ENCODE assay signal across 21 mouse cellular contexts in genomic region chr11:7796373-7796772, GRCm38 (mm10).
DNase-seq lines count a peak whose midpoint lies in the region; ATAC-seq and TF ChIP-seq lines count a peak whose summit lies in the region.
"Had no signal": no experiment of that assay in that cellular context is flagged by ENCODE, and none has a peak within 500 bp of the region (broad histone marks: within the 10 kb centered on the region; RNA-seq: fewer than 3 reads in every experiment).

No protein-coding gene starts in this region.

- no peak for DNase-seq in frontal cortex, postnatal 25 days (ENCODE audit: low spot score in 2 of 2)
- DNase-seq in R1 (ENCODE audit: low read depth, low spot score), result peak; percentile 23
- peak; percentile 13 for DNase-seq in brain, embryonic 14.5 days (ENCODE audit: low read depth)
- peak; percentile 6 for DNase-seq in mesoderm, embryonic 11.5 days (ENCODE audit: low read depth, low spot score)
- no peak for DNase-seq in cerebellum, postnatal 36 days
- DNase-seq in cerebellum, postnatal 4 days (ENCODE audit: low spot score in 2 of 2), result no peak
- DNase-seq: adrenal gland, adult 2 months; adrenal gland, postnatal 14 days; cerebellum, adult 11 months; cerebellum, adult 2 months; cerebellum, postnatal 10 days; gastrocnemius, postnatal 25 days; heart, adult 18-20 months; heart, postnatal 10 days; heart, postnatal 4 days; kidney, adult 11 months; kidney, adult 8-10 months had no signal

- ATAC-seq in frontal cortex, adult (ENCODE audit: low TSS enrichment), result peak; percentile 34; the same call in 1 of the 2 replicates
- ATAC-seq: forebrain, embryonic 15.5 days; intestine, embryonic 15.5 days; Patski had no signal

- TF ChIP-seq POLR2A in brain, embryonic 14.5 days (IDR thresholded peaks at IDR 0.05; ENCODE audit: borderline replicate concordance, extremely low read depth, insufficient read depth, insufficient read length, poor library complexity, severe bottlenecking), result no peak

- TF ChIP-seq CTCF in brain, embryonic 14.5 days (IDR thresholded peaks at IDR 0.05; ENCODE audit: borderline replicate concordance, extremely low read depth, insufficient read depth, insufficient read length), result no peak

Comparison
In these comparisons a context has a peak if more than half of its experiments do, and no peak if none do; other contexts are left out.
1. DNase-seq: peak in R1 (single experiment), brain, embryonic 14.5 days (single experiment) and mesoderm, embryonic 11.5 days (single experiment); none in frontal cortex, postnatal 25 days (0 of 2), cerebellum, postnatal 36 days (0 of 2) and cerebellum, postnatal 4 days (0 of 2).